Mouse (Mus musculus): Measurements from ENCODE around the gene Krtap21-1. TPM values are rescaled to one million over a fixed set of nuclear protein-coding genes. Genes with fewer than 3 reads are reported as not detected.

Krtap21-1 gene
- total RNA-seq (2021), result not detected
- long read RNA-seq, experiment 1, result 0 reads
- long read RNA-seq, experiment 2, result 0 reads

DNA sequence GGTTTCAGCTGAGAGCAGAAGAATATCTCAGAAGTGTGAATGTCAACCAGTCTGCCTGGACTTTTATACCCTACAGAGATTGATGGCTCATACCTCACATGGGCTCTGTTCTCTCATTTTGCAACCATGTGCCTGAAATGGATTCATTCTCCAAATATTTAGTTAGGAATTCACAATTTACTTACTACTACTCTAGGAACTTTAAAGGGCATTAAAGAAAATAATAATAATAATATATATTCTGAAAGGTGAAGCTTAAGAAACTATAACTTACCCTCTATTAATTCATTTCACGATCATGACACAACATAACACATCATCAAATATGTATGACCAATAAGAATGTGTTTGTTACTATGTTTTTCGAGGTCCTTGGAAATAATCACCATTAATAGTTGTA lies at the start of gene Krtap21-1:
Krtap21-1 (minus strand) TSS at position 101 of the 400 bp plus-strand sequence.
- DNase-seq, result no peak

DNA sequence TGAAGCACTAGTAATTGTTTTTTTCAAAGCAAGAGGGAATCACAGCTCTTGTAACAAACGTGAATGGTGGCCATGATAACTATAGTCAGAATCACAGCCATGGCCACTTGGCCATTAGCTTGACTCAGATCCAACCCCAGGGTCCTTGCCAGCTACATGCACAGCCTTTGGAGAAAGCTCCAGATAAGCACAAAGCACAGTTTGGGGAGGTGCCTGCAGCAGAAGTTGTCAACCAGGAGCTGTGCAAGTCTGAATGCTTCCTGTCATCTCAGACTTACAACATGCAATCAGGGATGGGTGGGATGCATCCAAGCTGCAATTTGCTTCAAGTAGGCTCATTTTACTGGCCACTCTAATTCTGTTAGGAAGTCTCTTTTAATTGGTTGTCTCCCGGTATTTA lies 25.9 kb upstream of the Krtap21-1 start:
- DNase-seq, result no peak

DNA sequence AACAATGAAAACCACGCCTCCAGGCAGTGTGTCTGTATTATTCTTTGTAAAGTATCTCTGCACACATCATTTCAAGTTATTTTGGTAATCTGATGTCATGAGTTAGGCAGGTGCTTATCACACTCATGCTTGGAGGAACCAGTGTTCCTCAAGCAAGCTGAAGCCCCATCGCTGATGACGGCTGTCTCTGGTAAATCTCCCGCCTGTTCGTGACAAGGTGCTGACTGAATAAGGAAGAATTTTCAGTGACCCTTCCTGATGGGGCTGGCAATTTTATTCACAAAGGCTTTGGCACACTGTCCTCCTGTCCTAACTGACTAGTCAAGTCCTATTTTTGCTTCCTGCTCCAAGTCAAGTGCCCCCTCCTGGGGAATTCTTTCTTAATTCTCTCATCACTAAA lies 21.6 kb upstream of the Krtap21-1 start:
- no peak for DNase-seq

DNA sequence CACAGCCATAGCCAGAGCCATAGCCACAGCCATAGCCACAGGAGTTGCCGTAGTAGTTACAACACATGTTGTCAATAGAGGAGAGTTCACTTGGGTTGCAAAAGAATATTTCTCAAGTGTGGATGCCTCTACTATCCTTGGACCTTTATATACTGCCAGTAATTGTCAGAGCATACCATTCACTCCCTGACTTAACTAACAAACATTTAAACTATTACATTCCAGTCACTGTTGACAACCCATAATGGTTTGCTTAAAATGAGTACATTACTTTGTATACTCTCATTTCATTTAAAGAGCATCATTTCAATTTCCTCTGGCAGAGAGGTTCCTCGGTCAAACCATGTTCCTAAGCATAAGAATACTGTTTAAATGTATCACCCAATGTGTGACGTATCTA lies 16.3 kb upstream of the Krtap21-1 start, which contains the start of gene Krtap6-2:
Krtap6-2 (minus strand) TSS at position 101 of the 400 bp plus-strand sequence.
- DNase-seq, result no peak

DNA sequence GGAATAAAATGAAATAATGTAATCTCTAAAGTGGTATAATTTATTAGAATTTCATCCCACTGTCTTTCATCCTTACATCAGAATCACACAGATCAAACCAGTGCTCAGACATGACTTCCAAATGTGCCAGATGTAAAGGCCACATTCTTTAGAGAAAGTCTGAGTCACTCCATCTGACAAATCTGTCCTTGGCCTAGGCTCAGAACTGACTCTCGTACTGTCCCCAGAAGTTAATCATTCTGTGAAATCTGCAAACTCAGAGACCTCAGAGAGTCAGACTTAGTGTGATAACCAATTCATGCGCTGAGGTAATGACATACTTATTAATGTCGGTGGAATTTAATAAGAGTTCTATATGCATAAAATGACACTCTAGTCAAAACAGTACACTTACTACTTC lies 12.6 kb upstream of the Krtap21-1 start:
- DNase-seq, result peak; percentile 23 to 59

DNA sequence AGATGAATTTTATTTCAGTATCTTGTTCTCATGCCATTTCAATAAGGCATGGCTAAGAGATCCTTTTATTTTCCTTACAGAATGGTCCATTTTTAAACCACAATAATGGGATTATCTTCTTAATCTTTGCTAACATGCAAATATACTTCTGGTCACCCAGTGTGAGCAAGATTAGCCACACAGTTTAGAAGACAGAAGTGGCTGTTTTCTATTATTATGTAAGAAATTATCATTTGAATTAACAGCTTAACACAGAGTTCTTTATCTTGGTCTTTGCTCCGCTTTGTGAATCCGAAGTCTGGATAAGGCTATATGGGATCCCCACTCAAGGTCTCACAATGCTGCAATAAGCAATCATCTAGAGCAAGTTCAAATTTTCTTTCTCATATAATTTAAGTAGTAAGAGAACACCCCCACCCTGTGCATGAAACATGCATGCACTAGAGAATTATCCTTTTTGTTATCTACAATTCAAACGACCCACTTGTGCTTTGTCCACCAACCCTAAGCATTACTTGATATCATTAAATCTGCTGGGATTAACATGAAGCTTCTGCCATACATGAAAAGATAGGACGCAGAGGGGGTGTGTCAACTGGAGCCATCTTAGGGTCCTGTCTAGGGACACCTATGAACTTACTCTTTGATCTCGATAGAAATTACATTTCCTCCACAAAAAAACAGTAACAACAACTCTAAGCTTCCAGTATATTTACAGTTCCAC lies 6.8 kb upstream of the Krtap21-1 start:
- no peak for DNase-seq

DNA sequence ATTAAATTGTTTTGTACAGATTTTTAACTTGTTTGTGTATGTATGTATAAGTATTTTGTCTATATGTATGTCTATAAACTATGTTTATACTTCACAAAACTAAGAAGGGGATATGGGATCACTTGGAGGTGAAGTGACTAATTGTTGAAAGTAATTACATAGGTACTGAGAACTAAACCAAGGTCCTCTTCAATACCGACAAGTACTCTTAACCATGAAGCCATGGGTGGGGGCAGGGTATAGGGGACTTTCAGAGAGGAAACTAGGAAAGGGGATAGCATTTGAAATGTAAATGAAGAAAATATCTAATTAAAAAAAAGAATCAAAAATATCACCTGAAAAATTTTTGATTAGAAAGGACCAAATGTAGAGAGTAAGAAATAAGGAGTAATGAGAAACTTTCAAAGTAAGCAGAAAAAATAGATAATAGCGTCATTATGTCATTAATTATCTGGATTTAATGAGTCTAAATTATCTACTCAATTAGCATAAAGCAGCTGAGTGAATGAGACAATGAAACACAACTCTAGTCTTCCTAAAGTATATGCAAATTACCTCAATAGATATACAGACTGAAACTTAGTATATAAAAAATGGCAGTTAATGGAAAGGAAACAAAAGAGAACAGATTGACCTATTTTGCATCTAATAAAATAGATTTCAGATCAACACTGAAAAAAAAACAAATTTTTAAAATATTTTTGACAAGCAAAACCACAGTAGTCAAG lies 30.8 kb downstream of the Krtap21-1 start:
- DNase-seq, result no peak

Other genes starting within 250 kb of the Krtap21-1 start
- gene Gm9789, start 245.9 kb downstream of the Krtap21-1 start, total RNA-seq (2021), result not detected
- gene Gm7735, start 234.4 kb downstream of the Krtap21-1 start, total RNA-seq (2021), result not detected
- not detected for gene 1110057P08Rik, start 229.1 kb downstream of the Krtap21-1 start, total RNA-seq (2021)
- not detected for gene Krtap20-2, start 198.0 kb downstream of the Krtap21-1 start, total RNA-seq (2021)
- gene Krtap6-2, start 16.2 kb upstream of the Krtap21-1 start, total RNA-seq (2021), result not detected
- gene Krtap8-1, start 84.1 kb upstream of the Krtap21-1 start, total RNA-seq (2021), result not detected
- gene Krtap7-1, start 104.5 kb upstream of the Krtap21-1 start, total RNA-seq (2021), result not detected
- gene Krtap11-1, start 167.3 kb upstream of the Krtap21-1 start, total RNA-seq (2021), result not detected

All from adrenal gland, postnatal 36 days (tissue).